In the genomic region with DNA sequence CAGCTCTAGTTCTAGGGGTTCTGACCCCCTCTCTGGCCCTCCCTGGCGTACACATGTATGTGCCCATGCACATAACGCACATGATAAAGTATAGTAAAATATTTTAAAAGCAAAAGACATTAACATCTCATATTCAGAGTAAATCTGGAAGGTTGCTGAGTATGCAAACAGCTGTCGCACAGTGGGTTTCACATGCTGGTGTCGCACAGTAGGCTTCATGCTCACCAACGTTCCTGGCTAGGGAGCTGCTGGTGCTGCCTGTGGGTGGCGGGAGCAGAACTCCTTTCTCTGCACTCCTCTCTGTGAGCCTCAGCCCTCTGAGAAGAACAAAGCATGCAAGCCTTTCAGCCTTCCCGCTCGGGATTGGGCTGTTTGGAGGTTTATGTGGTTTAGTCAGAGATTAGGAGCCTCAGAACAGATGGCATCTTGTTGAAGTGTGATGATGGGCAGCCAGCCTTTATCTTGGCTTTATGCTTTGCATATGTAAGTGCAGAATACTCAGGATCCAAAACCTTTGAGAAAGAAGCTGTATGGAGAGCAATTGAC, we compare ENCODE assay signal across 14 mouse cellular contexts. TPM values are rescaled to one million over a fixed set of nuclear protein-coding genes. Genes with fewer than 3 reads are reported as not detected.
DNase-seq lines count a peak whose midpoint lies in the region; ATAC-seq and TF ChIP-seq lines count a peak whose summit lies in the region.
"Had no signal": no experiment of that assay in that cellular context is flagged by ENCODE, and none has a peak within 500 bp of the region (broad histone marks: within the 10 kb centered on the region; RNA-seq: fewer than 3 reads in every experiment).

No protein-coding gene starts in this region.

- peaks cover 85% of the 10 kb centered on the region for H3K36me3 ChIP-seq in liver, postnatal 0 days (replicated peaks; ENCODE audit: insufficient read depth, low read length)
- peaks cover 43% of the 10 kb centered on the region for H3K36me3 ChIP-seq in macrophage (ENCODE audit: inconsistent target)
- peaks cover 25% of the 10 kb centered on the region for H3K36me3 ChIP-seq in stomach, postnatal 0 days (ENCODE audit: control insufficient read depth, insufficient read depth, low read length)

- no peak for ATAC-seq in liver, postnatal 0 days
- ATAC-seq in stomach, postnatal 0 days (ENCODE audit: low FRiP score, low TSS enrichment) = no peak

- H3K79me2 ChIP-seq in macrophage (ENCODE audit: inconsistent target) = peaks cover 13% of the 10 kb centered on the region

- no peaks in the 10 kb centered on the region for H3K27me3 ChIP-seq in liver, postnatal 0 days (ENCODE audit: insufficient read depth, low read length)
- no peaks in the 10 kb centered on the region for H3K27me3 ChIP-seq in stomach, postnatal 0 days (ENCODE audit: control insufficient read depth, insufficient read depth, low read length)
- H3K27me3 ChIP-seq: embryonic facial prominence, embryonic 13.5 days; hindbrain, embryonic 13.5 days; neural tube, embryonic 12.5 days had no signal

- no peak for TF ChIP-seq CTCF in liver, postnatal 0 days (IDR thresholded peaks at IDR 0.05; ENCODE audit: low read depth)
- no peak for TF ChIP-seq CTCF in stomach, postnatal 0 days (IDR thresholded peaks at IDR 0.05; ENCODE audit: low read depth)

- H3K9ac ChIP-seq in liver, postnatal 0 days (replicated peaks) = no peak overlapping the region
- H3K9ac ChIP-seq in stomach, postnatal 0 days (ENCODE audit: low read length) = no peak overlapping the region
- H3K9ac ChIP-seq: embryonic facial prominence, embryonic 13.5 days; hindbrain, embryonic 13.5 days; neural tube, embryonic 12.5 days had no signal

- no peak overlapping the region for H3K4me2 ChIP-seq in liver, postnatal 0 days (ENCODE audit: low read depth, low read length)
- no peak overlapping the region for H3K4me2 ChIP-seq in stomach, postnatal 0 days (replicated peaks; ENCODE audit: low read depth)
- H3K4me2 ChIP-seq: embryonic facial prominence, embryonic 13.5 days; hindbrain, embryonic 13.5 days; neural tube, embryonic 12.5 days had no signal

- peaks cover 5% of the 10 kb centered on the region; the same call in 1 of the 2 replicates for H3K4me1 ChIP-seq in liver, postnatal 0 days (ENCODE audit: insufficient read depth)
- H3K4me1 ChIP-seq in stomach, postnatal 0 days (replicated peaks; ENCODE audit: control insufficient read depth, insufficient read depth) = no peaks in the 10 kb centered on the region
- H3K4me1 ChIP-seq: hindbrain, embryonic 13.5 days; neural tube, embryonic 12.5 days had no signal

- TF ChIP-seq EP300 in liver, postnatal 0 days (IDR thresholded peaks at IDR 0.05; ENCODE audit: low read depth) = no peak
- TF ChIP-seq EP300 in stomach, postnatal 0 days (optimal IDR thresholded peaks at IDR 0.05) = no peak

- peak; percentile 43 to 66 for DNase-seq in frontal cortex, adult 2 months (ENCODE audit: extremely low spot score in 1 of 2, low spot score in 1 of 2)
- no peak for DNase-seq in frontal cortex, postnatal 10 days (ENCODE audit: low spot score in 2 of 2)
- peak; percentile 4 for DNase-seq in liver
- no peak for DNase-seq in liver, postnatal 0 days
- peak; percentile 10 for DNase-seq in stomach, postnatal 0 days (ENCODE audit: low spot score)
- no peak for DNase-seq in ovary, postnatal 36 days (ENCODE audit: low spot score)
- DNase-seq in thymus, adult 18-20 months = no peak
- DNase-seq: B cell, adult 2 months; gastrocnemius, adult 2 months; kidney, adult 8-10 months had no signal

- H3K4me3 ChIP-seq in liver, postnatal 0 days (ENCODE audit: low read depth, low read length) = no peak overlapping the region
- H3K4me3 ChIP-seq in macrophage (ENCODE audit: inconsistent target) = no peak overlapping the region
- H3K4me3 ChIP-seq in stomach, postnatal 0 days (ENCODE audit: low read depth, low read length) = no peak overlapping the region
- H3K4me3 ChIP-seq: embryonic facial prominence, embryonic 13.5 days; gastrocnemius, adult 2 months; hindbrain, embryonic 13.5 days; neural tube, embryonic 12.5 days had no signal

- H3K27ac ChIP-seq in liver, postnatal 0 days (ENCODE audit: low read depth) = no peak overlapping the region
- 0 out of 2 replicates have a peak overlapping the region, but pooled peaks have one; percentile 85 for H3K27ac ChIP-seq in macrophage
- H3K27ac ChIP-seq in stomach, postnatal 0 days (replicated peaks) = no peak overlapping the region
- H3K27ac ChIP-seq: embryonic facial prominence, embryonic 13.5 days; hindbrain, embryonic 13.5 days; neural tube, embryonic 12.5 days had no signal

- no peaks in the 10 kb centered on the region for H3K9me3 ChIP-seq in liver, postnatal 0 days (ENCODE audit: low read length)
- no peaks in the 10 kb centered on the region for H3K9me3 ChIP-seq in stomach, postnatal 0 days (ENCODE audit: control insufficient read depth, low read length)
- H3K9me3 ChIP-seq: embryonic facial prominence, embryonic 13.5 days; hindbrain, embryonic 13.5 days; neural tube, embryonic 12.5 days had no signal

- WGBS in liver, postnatal 0 days (ENCODE audit: insufficient replicate concordance) = 85% methylated on average over 8 of the region's 8 CpGs
- WGBS in macrophage (ENCODE audit: missing documents) = 94% methylated on average over 8 of the region's 8 CpGs
- 86% methylated on average over 8 of the region's 8 CpGs for WGBS in stomach, postnatal 0 days

RNA-seq across cellular contexts. Expression of a gene that starts 29.0 kb away (rescaled TPM):
- polyA plus RNA-seq in frontal cortex, adult 2 months (2012; rRNA removed) = 83.9 and 88.6 TPM in 2 replicates
- 31.9 and 32.7 TPM in 2 replicates for polyA plus RNA-seq in liver, postnatal 0 days (2015; fragmentation: Nextera tagmentation; extraction: Ambion mirVana)
- 100 to 1,000 TPM in 20 of 26 experiments, 10 to 100 TPM in 6; 32.3 to 381 (median 203) TPM for total RNA-seq in macrophage (2018; cell fraction: chromatin; rRNA removed)
- total RNA-seq in macrophage (2018; cell fraction: cytosol; rRNA removed) = 10 to 100 TPM; 19.5 to 61.0 (median 32.2) TPM
- total RNA-seq in macrophage (2018; cell fraction: nucleus; rRNA removed) = 100 to 1,000 TPM in 16 of 26 experiments, 10 to 100 TPM in 10; 53.3 to 338 (median 138) TPM
- polyA plus RNA-seq in macrophage (2018) = 22.5 to 32.8 TPM (median 26.5 TPM) in 3 replicates
- polyA plus RNA-seq in stomach, postnatal 0 days (2015; fragmentation: Nextera tagmentation; extraction: Ambion mirVana) = 29.5 and 30.5 TPM in 2 replicates

Comparison
In these comparisons a context has a peak if more than half of its experiments do, and no peak if none do; other contexts are left out.
1. DNase-seq: peak in frontal cortex, adult 2 months (2 of 2), liver (single experiment) and stomach, postnatal 0 days (single experiment); none in frontal cortex, postnatal 10 days (0 of 2), liver, postnatal 0 days (single experiment), ovary, postnatal 36 days (single experiment) and thymus, adult 18-20 months (0 of 2).